Mouse (Mus musculus) liver, embryonic 16.5 days (tissue): ENCODE measurements around the gene Dennd4b. TPM values are rescaled to one million over a fixed set of nuclear protein-coding genes. Genes with fewer than 3 reads are reported as not detected.

Experiments used
- ATAC-seq: fragments of 200-750 bp; cut with Nextera tagmentation; 2 replicates; pipeline ENCODE4 v1.8.0; 2017; ENCODE audit warnings: low read depth, mild to moderate bottlenecking, moderate number of reproducible peaks, moderate library complexity
- H3K27ac ChIP-seq: fragments of 300-500 bp; sonication (generic); 2 replicates; pipeline ENCODE4 v1.5.1; 2014; ENCODE audit warnings: mild to moderate bottlenecking, low read length
- H3K27me3 ChIP-seq: fragments of 300-500 bp; sonication (generic); 2 replicates; pipeline ENCODE4 v1.6.1; 2014; ENCODE audit warnings: low read depth, low read length, mixed read lengths; ENCODE audit not compliant: control insufficient read depth, insufficient read depth
- H3K36me3 ChIP-seq: fragments of 300-500 bp; sonication (generic); 2 replicates; pipeline ENCODE4 v1.6.1; 2014; ENCODE audit warnings: mild to moderate bottlenecking; ENCODE audit not compliant: control insufficient read depth, insufficient read depth
- H3K4me1 ChIP-seq: fragments of 300-500 bp; sonication (generic); 2 replicates; pipeline ENCODE4 v1.6.1; 2014; ENCODE audit warnings: low read depth, low read length, mixed read lengths; ENCODE audit not compliant: control insufficient read depth
- H3K4me2 ChIP-seq: fragments of 300-500 bp; sonication (generic); 2 replicates; pipeline ENCODE4 v1.6.1; 2014; ENCODE audit warnings: low read depth, low read length, mixed read lengths
- H3K4me3 ChIP-seq: fragments of 300-500 bp; sonication (generic); 2 replicates; pipeline ENCODE4 v1.5.1; 2014; ENCODE audit warnings: low read depth, mild to moderate bottlenecking, low read length
- H3K9ac ChIP-seq: fragments of 300-500 bp; sonication (generic); 2 replicates; pipeline ENCODE4 v1.6.1; 2014; ENCODE audit warnings: low read depth, low read length
- H3K9me3 ChIP-seq: fragments of 300-500 bp; sonication (generic); replicated peaks from 2 replicates; pipeline ENCODE4 v1.6.1; 2016; ENCODE audit warnings: low read length; ENCODE audit not compliant: control insufficient read depth
- WGBS: fragments of 180-500 bp; shearing (Covaris S2); extraction: QIAGEN DNeasy Blood & Tissue Kit; methylation state at CpG from one replicate; pipeline ENCODE4 v1.1.7; 2014; ENCODE audit not compliant: insufficient replicate concordance; 5-methylcytosine and 5-hydroxymethylcytosine counted together
- polyA plus RNA-seq: library from polyadenylated mRNA; unstranded; fragments of >200 nt; fragmentation: Nextera tagmentation; extraction: Ambion mirVana; gene quantifications from 2 replicates; pipeline ENCODE4 v1.2.1, GENCODE M21; 2015

The Dennd4b gene
- polyA plus RNA-seq, 1 experiment from 2014 or later, result 2.8 TPM

- peak overlapping the region; percentile 80 for H3K9ac ChIP-seq
- H3K27ac ChIP-seq, result peak overlapping the region; percentile 88
- peaks cover 6% of the 10 kb centered on the region for H3K36me3 ChIP-seq
- H3K4me2 ChIP-seq, result peak overlapping the region; percentile 87
- 11% methylated on average over 8 of the region's 8 CpGs for WGBS
- H3K4me3 ChIP-seq, result peak overlapping the region; percentile 86
- H3K4me1 ChIP-seq, result peaks cover 8% of the 10 kb centered on the region
- no peaks in the 10 kb centered on the region for H3K9me3 ChIP-seq
- ATAC-seq, result no peak
- H3K27me3 ChIP-seq, result no peaks in the 10 kb centered on the region
These were observed 33.9 kb upstream of the Dennd4b start for GRCm38 (mm10) chr3:90231075-90231474.

DNA sequence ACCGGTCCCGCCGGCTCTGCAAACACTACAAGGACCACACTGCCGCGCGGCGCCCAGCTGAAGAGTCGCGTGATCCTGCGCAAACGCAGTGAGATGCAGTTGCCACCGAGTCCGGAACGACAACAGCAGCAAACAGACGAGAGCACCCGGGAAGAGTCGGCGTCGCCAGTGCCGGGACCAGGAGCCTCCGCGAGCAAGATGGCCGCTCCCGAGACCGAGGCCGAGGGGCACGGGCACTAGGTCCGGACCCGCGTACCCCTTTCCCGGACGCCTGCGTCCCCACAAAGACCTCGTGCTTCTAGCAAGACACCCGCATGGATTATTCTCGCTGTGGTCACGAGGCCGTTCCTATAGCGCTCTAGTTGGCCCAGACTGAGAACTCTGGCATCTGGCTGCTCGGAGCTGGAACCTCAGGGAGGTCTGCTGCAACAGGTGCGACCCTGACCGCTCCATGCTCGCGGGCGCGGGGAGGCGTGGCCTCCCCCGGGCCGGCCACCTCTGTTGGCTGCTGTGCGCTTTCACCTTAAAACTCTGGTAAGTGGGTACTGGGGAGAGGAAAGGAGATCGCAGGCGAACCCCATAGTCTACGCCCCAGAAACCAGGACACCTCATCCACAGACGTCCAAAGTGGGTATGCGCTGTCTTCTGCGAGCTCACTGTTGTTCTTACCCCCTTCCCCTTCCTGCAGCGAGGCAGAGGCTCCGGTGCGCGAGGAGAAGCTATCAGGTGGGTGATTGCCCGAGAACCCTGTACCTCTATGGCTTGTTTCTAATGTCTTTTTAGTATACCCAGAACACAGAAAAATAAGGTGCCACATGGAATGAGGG, 33.3 kb upstream of the Dennd4b start, which contains the start of gene Jtb:
Gene Jtb, plus strand, starts transcription at position 91 of the 827 bp plus-strand sequence.
- ATAC-seq, result peak; percentile 95
- H3K4me1 ChIP-seq, result peaks cover 8% of the 10 kb centered on the region
- H3K9me3 ChIP-seq, result no peaks in the 10 kb centered on the region
- WGBS, result under 1% methylated on average over 61 of the region's 61 CpGs
- H3K36me3 ChIP-seq, result peaks cover 6% of the 10 kb centered on the region
- H3K27me3 ChIP-seq, result no peaks in the 10 kb centered on the region
- peak within 1 kb of the TSS; percentile 80 for H3K9ac ChIP-seq
- H3K4me3 ChIP-seq, result peak within 1 kb of the TSS; percentile 86
- peak within 1 kb of the TSS; percentile 88 for H3K27ac ChIP-seq
- H3K4me2 ChIP-seq, result peak within 1 kb of the TSS; percentile 87

GRCm38 (mm10) chr3:90241251-90241650, 23.7 kb upstream of the Dennd4b start:
- peaks cover 14% of the 10 kb centered on the region for H3K4me1 ChIP-seq
- H3K27ac ChIP-seq, result no peak overlapping the region
- no peak overlapping the region for H3K4me2 ChIP-seq
- H3K4me3 ChIP-seq, result no peak overlapping the region
- no peaks in the 10 kb centered on the region for H3K27me3 ChIP-seq
- H3K9ac ChIP-seq, result no peak overlapping the region
- ATAC-seq, result peak; percentile 75
- no peaks in the 10 kb centered on the region; the same call in 1 of the 2 replicates for H3K36me3 ChIP-seq
- no peaks in the 10 kb centered on the region for H3K9me3 ChIP-seq
- whole genome bisulfite sequencing, result 77% methylated on average over 2 of the region's 2 CpGs

DNA sequence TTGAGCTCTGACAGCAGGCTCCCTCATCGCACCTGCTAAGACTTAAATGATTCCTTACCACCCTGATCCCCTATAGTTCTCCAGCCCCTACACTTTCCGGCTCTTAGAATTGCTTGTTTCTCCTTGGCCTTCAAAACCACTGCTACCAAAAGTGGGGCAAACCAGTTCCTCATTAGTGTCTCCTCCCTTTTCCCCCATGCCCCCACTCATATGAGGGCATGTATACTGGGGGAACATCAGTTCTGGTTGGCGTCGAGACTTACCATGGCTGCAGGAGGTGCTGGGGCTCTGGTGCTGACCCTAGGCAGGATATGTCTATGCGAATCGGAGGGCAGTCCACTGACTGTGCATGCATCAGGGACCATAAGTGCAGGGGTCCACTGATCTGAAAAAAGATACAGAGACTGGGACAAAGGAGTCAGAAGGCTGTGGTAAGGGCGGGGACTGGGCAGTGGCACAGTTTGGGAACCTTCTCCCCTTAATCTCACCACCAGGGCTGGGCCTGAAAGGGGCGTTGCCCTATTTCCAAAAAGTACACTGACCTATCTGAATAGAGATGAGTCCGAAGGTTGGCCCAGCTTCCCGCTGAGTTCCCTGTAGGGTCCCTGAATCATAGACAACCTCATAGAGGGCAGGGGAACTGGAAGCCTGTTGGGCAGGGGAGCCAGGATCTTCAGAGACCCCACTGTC, 23.2 kb upstream of the Dennd4b start:
- H3K9me3 ChIP-seq, result no peaks in the 10 kb centered on the region
- H3K4me1 ChIP-seq, result peaks cover 14% of the 10 kb centered on the region
- no peak overlapping the region for H3K4me3 ChIP-seq
- ATAC-seq, result peak; percentile 19
- no peaks in the 10 kb centered on the region for H3K27me3 ChIP-seq
- H3K4me2 ChIP-seq, result no peak overlapping the region
- H3K36me3 ChIP-seq, result no peaks in the 10 kb centered on the region
- H3K9ac ChIP-seq, result no peak overlapping the region
- H3K27ac ChIP-seq, result no peak overlapping the region
- WGBS, result 57% methylated on average over 10 of the region's 10 CpGs

GRCm38 (mm10) chr3:90242984-90243775, 21.8 kb upstream of the Dennd4b start, which contains the start of gene Creb3l4:
Gene Creb3l4, minus strand, starts transcription at chr3:90243512.
- no peaks in the 10 kb centered on the region for H3K9me3 ChIP-seq
- H3K4me3 ChIP-seq, result peak within 1 kb of the TSS; percentile 16
- peak within 1 kb of the TSS; percentile 22 for H3K4me2 ChIP-seq
- no peak for ATAC-seq
- 26% methylated on average over 19 of the region's 19 CpGs for WGBS
- peaks cover 19% of the 10 kb centered on the region for H3K4me1 ChIP-seq
- H3K36me3 ChIP-seq, result no peaks in the 10 kb centered on the region
- H3K9ac ChIP-seq, result no peak within 1 kb of the TSS
- H3K27ac ChIP-seq, result no peak within 1 kb of the TSS
- no peaks in the 10 kb centered on the region for H3K27me3 ChIP-seq

DNA sequence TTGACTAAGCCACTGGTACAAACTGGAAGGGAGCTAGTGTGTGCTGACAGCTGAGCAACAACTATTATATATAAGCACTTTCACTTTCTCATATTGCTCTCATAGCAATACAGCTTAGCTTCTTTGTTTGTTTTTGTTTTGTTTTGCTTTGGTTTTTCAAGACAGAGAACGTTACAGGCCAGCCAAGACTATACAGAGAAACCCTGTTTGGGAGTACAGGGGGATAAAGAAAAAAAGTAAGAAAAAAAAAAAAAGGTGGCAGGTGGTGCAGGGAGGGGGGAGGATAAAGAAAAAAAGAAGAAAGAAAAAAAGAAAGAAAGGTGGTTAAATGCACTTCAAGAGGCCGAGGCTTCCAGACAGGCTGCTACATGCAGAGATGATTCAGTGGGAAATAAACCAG, 19.6 kb upstream of the Dennd4b start:
- no peak for ATAC-seq
- WGBS, result 64% methylated on average over 2 of the region's 2 CpGs
- Histone ChIP-seq H3K36me3 (no peaks in the 10 kb centered on the region; the same call in 1 of the 2 replicates), H3K9ac (no peak overlapping the region), H3K27me3 (no peaks in the 10 kb centered on the region), H3K9me3 (no peaks in the 10 kb centered on the region), H3K27ac (no peak overlapping the region), H3K4me2 (no peak overlapping the region), H3K4me3 (no peak overlapping the region), H3K4me1 (peaks cover 30% of the 10 kb centered on the region)

GRCm38 (mm10) chr3:90247630-90247959, 17.4 kb upstream of the Dennd4b start:
- Histone ChIP-seq H3K27me3 (no peaks in the 10 kb centered on the region), H3K36me3 (no peaks in the 10 kb centered on the region; the same call in 1 of the 2 replicates), H3K27ac (peak overlapping the region; percentile 58), H3K9ac (peak overlapping the region; percentile 76), H3K4me1 (peaks cover 23% of the 10 kb centered on the region), H3K4me3 (peak overlapping the region; percentile 75), H3K9me3 (no peaks in the 10 kb centered on the region), H3K4me2 (peak overlapping the region; percentile 85)
- no peak; the same call in 1 of the 2 replicates for ATAC-seq
- WGBS, result 6% methylated on average over 3 of the region's 3 CpGs

GRCm38 (mm10) chr3:90247960-90248745, 16.8 kb upstream of the Dennd4b start, which contains the start of gene Slc39a1:
Gene Slc39a1, plus strand, starts transcription at chr3:90248172.
- no peaks in the 10 kb centered on the region; the same call in 1 of the 2 replicates for H3K36me3 ChIP-seq
- peak within 1 kb of the TSS; percentile 75 for H3K4me3 ChIP-seq
- peak within 1 kb of the TSS; percentile 85 for H3K4me2 ChIP-seq
- H3K9me3 ChIP-seq, result no peaks in the 10 kb centered on the region
- peak within 1 kb of the TSS; percentile 75 for H3K27ac ChIP-seq
- no peaks in the 10 kb centered on the region for H3K27me3 ChIP-seq
- ATAC-seq, result peak; percentile 95
- H3K9ac ChIP-seq, result peak within 1 kb of the TSS; percentile 76
- H3K4me1 ChIP-seq, result peaks cover 20% of the 10 kb centered on the region
- under 1% methylated on average over 42 of the region's 44 CpGs for WGBS
